Mouse (Mus musculus) liver, adult 2 months (tissue): ENCODE data around the gene Ttll5. TPM values are rescaled to one million over a fixed set of nuclear protein-coding genes. Genes with fewer than 3 reads are reported as not detected.

Source experiments
- DNase-seq: peaks from one replicate; pipeline ENCODE4 v3.0.0-alpha.2; 2011; ENCODE audit warnings: low read depth, low spot score; ENCODE audit errors: extremely low read depth
- H3K27ac ChIP-seq: fragments of 200-500 bp; replicated peaks from 2 replicates; pipeline ENCODE4 v1.5.1; 2012; ENCODE audit warnings: low read depth, mild to moderate bottlenecking, control low read depth, inconsistent platforms, low read length; ENCODE audit not compliant: insufficient read depth
- H3K27me3 ChIP-seq: fragments of 200-500 bp; 2 replicates; pipeline ENCODE4 v1.6.1; 2012; ENCODE audit warnings: mild to moderate bottlenecking, moderate library complexity, low read length, inconsistent platforms; ENCODE audit not compliant: control insufficient read depth, insufficient read depth
- H3K36me3 ChIP-seq: fragments of 200-500 bp; 2 replicates; pipeline ENCODE4 v1.6.1; 2012; ENCODE audit warnings: low read length, inconsistent platforms; ENCODE audit not compliant: control insufficient read depth, insufficient read depth
- H3K4me1 ChIP-seq: fragments of 200-500 bp; 2 replicates; pipeline ENCODE4 v1.6.1; 2011; ENCODE audit warnings: low read length; ENCODE audit not compliant: control insufficient read depth, insufficient read depth
- H3K4me3 ChIP-seq: fragments of 200-500 bp; 2 replicates; pipeline ENCODE4 v1.5.1; 2011; ENCODE audit warnings: low read depth, mild to moderate bottlenecking, control low read depth, low read length, moderate library complexity; ENCODE audit not compliant: insufficient read depth
- H3K79me2 ChIP-seq: fragments of 200-500 bp; 2 replicates; pipeline ENCODE4 v1.6.1; 2012; ENCODE audit warnings: inconsistent platforms, mild to moderate bottlenecking, low read length, moderate library complexity; ENCODE audit not compliant: control insufficient read depth, insufficient read depth
- H3K9ac ChIP-seq: fragments of 200-500 bp; 2 replicates; pipeline ENCODE4 v1.6.1; 2012; ENCODE audit warnings: low read depth, mild to moderate bottlenecking, control low read depth, inconsistent platforms, low read length
- CTCF ChIP-seq: fragments of 200-500 bp; IDR thresholded peaks from 2 replicates; pipeline ENCODE4 v1.5.1; 2011; ENCODE audit warnings: low read depth, low read length, control low read depth
- POLR2A ChIP-seq: fragments of 200-500 bp; IDR thresholded peaks from 2 replicates; pipeline ENCODE4 v1.6.1; 2011; ENCODE audit warnings: low read length, control low read depth; ENCODE audit not compliant: insufficient read depth; ENCODE audit errors: extremely low read depth
- WGBS: fragments of 180-500 bp; shearing (Covaris S2); methylation state at CpG from one replicate; pipeline ENCODE4 v1.1.7; 2018; 5-methylcytosine and 5-hydroxymethylcytosine counted together
- polyA plus RNA-seq: library from polyadenylated mRNA; depleted of rRNA; stranded (reverse); fragments of >200 nt; gene quantifications from 2 replicates; pipeline ENCODE4 v1.2.3, GENCODE M21; 2012; rRNA removed
- total RNA-seq: library from RNA; depleted of rRNA; stranded (reverse); fragments of >200 nt; gene quantifications from 2 replicates; pipeline ENCODE4 v1.2.3, GENCODE M21; 2014; rRNA removed

The Ttll5 gene
- 12.1 and 13.1 TPM in 2 replicates for total RNA-seq
- 6.7 and 7.6 TPM in 2 replicates for polyA plus RNA-seq

DNA sequence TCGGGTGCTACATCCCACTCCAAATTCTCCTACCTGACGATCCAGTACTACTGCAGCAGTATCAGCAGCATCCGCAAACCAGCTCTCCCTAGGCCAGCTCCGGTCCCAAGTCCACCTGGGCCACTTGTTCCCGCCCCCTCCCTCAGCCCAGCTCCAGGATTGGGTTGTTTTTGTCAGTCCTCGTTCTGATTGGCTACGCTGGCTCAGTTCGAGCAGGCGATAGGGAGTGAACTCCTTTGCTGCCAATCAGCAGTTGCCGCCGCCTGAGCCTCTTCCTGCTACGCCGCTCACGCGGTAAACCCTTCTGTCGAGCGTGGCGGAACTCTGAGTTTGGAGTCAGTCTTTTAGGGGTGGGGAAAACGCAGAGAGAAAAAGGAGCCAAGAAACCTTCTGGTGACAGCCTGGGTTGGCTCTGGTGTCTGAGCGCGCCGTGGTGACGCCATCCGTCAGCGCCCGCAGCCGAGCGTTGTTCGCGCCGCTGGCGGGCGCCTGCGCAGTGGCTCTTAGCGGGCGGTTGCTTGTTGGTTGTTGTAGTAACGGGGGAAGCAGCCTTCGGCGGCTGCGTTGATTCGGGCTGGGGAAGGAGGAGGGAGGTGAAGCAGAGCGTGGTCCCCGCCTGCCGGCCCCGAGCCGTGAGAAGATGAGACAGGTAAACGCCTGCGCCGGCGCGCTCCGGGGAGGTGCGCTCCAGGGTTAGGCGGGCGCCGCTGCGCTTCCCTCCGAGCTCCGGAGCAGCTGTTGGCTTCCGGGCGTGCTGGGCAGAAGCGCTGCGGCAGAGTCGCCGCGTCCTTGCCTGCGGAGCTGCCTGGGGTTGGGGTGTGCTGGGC lies at the start of gene Ttll5, which contains the start of gene Erg28:
Ttll5 (plus strand) TSS at position 222 of the 827 bp plus-strand sequence.
Erg28 (minus strand) TSS at position 113 of the 827 bp plus-strand sequence.
- Histone ChIP-seq H3K4me1 (peaks cover 5% of the 10 kb centered on the region), H3K4me3 (peak within 1 kb of the TSS; percentile 85), H3K79me2 (peaks cover 9% of the 10 kb centered on the region; the same call in 1 of the 2 replicates), H3K27me3 (no peaks in the 10 kb centered on the region), H3K9ac (peak within 1 kb of the TSS; percentile 77), H3K27ac (peak within 1 kb of the TSS; percentile 85), H3K36me3 (peaks cover 14% of the 10 kb centered on the region)
- DNase-seq, result peak; percentile 98
- TF ChIP-seq CTCF (no peak), POLR2A (peak; percentile 67)
- under 1% methylated on average over 66 of the region's 67 CpGs for WGBS

DNA sequence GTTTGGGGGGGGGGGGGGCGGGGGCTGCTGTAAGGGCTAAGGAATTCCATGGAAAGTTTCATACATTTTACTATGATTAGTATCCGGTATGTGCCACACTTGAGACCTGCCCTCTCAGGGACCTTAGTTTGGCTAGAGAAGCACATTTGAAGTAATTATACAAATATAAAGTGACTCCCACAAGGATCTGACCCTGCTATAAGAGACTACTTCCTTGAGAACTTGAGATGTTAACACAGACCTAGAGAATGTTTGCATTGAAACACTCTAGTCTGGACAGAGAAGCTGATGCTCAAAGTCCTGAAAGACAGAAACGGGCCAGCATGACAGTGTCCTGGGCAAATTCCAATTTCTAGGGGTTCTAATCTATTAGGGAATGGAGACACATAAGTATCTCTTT lies 45.5 kb upstream of the Ttll5 start:
- Histone ChIP-seq H3K79me2 (no peaks in the 10 kb centered on the region; the same call in 1 of the 2 replicates), H3K36me3 (no peaks in the 10 kb centered on the region), H3K4me3 (no peak overlapping the region), H3K27me3 (no peaks in the 10 kb centered on the region), H3K27ac (no peak overlapping the region), H3K4me1 (no peaks in the 10 kb centered on the region), H3K9ac (no peak overlapping the region)
- DNase-seq, result no peak
- TF ChIP-seq POLR2A (no peak), CTCF (no peak)
- 73% methylated on average over 3 of the region's 3 CpGs for WGBS

DNA sequence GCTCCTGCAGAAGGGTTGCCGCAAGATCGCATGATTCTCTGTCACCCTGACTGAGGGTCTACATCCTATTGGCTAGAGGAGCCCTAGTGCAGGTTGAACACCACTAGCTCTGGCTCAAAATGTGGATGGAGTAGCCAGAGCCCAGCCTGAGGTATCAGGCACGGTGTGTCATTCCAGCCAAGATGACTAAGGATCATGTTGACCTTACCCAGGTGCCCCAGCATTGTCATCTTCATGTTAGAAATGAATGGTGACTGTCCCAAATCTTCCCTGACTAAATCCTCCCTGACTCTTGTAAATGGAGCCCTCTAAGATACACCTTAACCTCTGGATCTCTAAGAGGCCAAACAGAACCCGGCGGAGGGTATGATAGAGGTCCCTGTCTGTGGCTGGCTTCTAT lies 44.8 kb upstream of the Ttll5 start:
- H3K27ac ChIP-seq, result no peak overlapping the region
- H3K36me3 ChIP-seq, result no peaks in the 10 kb centered on the region
- WGBS, result 90% methylated on average over 5 of the region's 5 CpGs
- H3K9ac ChIP-seq, result no peak overlapping the region
- H3K79me2 ChIP-seq, result no peaks in the 10 kb centered on the region; the same call in 1 of the 2 replicates
- no peak overlapping the region for H3K4me3 ChIP-seq
- H3K27me3 ChIP-seq, result no peaks in the 10 kb centered on the region
- TF ChIP-seq CTCF, result no peak
- no peak for TF ChIP-seq POLR2A
- DNase-seq, result no peak
- H3K4me1 ChIP-seq, result 0 out of 2 replicates have a peak, but pooled peaks cover under 1% of the 10 kb centered on the region

DNA sequence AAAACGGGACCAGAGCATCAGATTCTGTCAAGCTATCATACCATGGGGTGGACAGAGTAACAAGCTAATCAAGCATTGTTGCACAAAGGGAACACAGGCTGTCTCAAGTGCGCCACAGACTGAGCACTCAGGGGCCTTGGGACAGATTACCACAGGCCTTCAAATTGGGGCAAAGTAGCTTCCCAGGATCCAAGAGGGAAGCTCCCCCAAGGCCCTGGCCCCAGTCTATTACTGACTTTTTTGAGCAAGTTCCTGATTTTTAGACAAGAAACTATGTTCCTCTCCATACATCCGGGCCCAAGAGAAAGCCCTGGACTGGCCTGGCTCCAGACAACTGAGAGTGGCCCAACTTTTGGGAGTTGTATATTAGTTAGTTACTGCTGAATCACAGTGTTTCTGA lies 42.9 kb upstream of the Ttll5 start:
- no peaks in the 10 kb centered on the region for H3K27me3 ChIP-seq
- TF ChIP-seq CTCF (no peak), POLR2A (no peak)
- H3K79me2 ChIP-seq, result no peaks in the 10 kb centered on the region; the same call in 1 of the 2 replicates
- WGBS, result 90% methylated on average over 3 of the region's 3 CpGs
- peaks cover 9% of the 10 kb centered on the region; the same call in 1 of the 2 replicates for H3K4me1 ChIP-seq
- H3K4me3 ChIP-seq, result no peak overlapping the region
- H3K9ac ChIP-seq, result no peak overlapping the region
- H3K36me3 ChIP-seq, result no peaks in the 10 kb centered on the region
- no peak overlapping the region for H3K27ac ChIP-seq
- DNase-seq, result no peak

DNA sequence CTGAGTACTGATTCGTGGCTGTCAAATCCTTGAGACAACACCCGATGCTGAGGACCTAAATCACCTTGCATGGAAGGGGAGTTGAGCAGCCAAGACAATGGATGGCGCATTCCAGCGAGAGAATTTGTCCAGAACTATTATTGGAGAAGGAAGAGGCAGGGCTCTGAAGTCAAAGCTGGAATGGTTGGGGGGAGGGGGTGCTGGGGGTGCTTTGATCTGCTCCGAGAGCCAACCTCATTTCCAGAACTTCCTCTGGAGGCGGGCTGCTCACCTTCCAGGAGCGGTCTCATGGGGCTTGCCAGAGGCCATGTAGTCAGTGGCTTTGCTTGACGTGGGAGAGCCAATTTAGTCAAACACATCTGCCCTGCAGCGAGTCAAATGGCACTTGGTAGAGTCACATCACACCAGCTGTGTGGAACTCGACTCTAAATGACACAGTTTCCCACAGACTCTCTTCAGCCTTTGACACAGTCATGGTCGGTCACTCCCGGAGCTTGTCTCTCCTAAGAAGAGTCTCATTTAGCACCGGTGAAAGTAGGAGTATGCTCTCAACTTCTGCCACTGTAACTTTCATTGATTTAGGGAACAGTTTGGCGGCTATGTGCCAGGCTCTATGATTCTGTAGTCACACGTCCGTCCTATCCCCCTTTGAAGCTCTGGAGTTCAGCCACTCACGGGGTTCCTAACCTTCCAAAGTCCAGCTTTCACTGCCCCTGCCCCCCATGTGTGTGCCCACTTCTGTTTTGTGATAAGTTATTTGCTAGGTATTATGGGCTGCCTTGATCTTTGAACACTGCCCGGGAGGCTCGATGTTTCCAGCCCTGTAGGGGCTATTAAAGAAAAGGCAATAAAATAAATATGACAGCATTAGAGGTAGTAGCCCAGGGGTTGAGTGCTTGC lies 39.3 kb upstream of the Ttll5 start:
- 26% methylated on average over 19 of the region's 19 CpGs for WGBS
- no peak for TF ChIP-seq CTCF
- TF ChIP-seq POLR2A, result no peak
- H3K27me3 ChIP-seq, result no peaks in the 10 kb centered on the region
- no peaks in the 10 kb centered on the region for H3K36me3 ChIP-seq
- peak; percentile 73 for DNase-seq
- no peak overlapping the region for H3K9ac ChIP-seq
- peaks cover 9% of the 10 kb centered on the region; the same call in 1 of the 2 replicates for H3K4me1 ChIP-seq
- 0 out of 2 replicates have a peak overlapping the region, but pooled peaks have one; percentile 14 for H3K27ac ChIP-seq
- H3K4me3 ChIP-seq, result no peak overlapping the region
- H3K79me2 ChIP-seq, result no peaks in the 10 kb centered on the region
